ENCODE assay signal across 9 mouse cellular contexts in the genomic region with DNA sequence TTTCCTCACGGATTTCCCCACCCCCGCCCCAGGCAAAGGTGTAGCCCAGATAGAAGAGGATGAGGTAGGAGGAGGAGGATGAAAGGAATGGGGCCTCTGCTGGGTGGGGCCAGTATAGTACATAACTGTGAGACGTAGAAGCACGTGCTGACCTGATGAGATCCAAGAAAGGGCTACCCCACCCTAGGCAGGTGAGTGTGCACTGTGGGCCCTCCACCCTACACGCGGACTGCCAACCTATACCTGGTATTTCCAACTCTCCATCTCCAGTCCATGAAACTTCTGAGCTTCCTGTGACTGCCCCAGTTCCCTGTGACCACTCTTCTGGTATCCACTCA. TPM values are rescaled to one million over a fixed set of nuclear protein-coding genes. Genes with fewer than 3 reads are reported as not detected.
A peak's percentile ranks its signal among the peaks of the same experiment; 100 is the strongest.
DNase-seq lines count a peak whose midpoint lies in the region; ATAC-seq and TF ChIP-seq lines count a peak whose summit lies in the region.
"Had no signal": no experiment of that assay in that cellular context is flagged by ENCODE, and none has a peak within 500 bp of the region (broad histone marks: within the 10 kb centered on the region; RNA-seq: fewer than 3 reads in every experiment).

No protein-coding gene starts in this region.

- no peaks in the 10 kb centered on the region for H3K9me3 ChIP-seq in kidney, embryonic 15.5 days (replicated peaks)

- 18% methylated on average over 6 of the region's 6 CpGs for WGBS in kidney, embryonic 15.5 days

- DNase-seq in kidney, postnatal 36 days = no peak
- peak; percentile 60 for DNase-seq in induced T-regulatory cell, adult 2 months (ENCODE audit: low read depth)
- no peak for DNase-seq in right cerebral cortex, postnatal 36 days (ENCODE audit: low spot score in 2 of 2)
- no peak for DNase-seq in adrenal gland, postnatal 36 days
- no peak for DNase-seq in left cerebral cortex, postnatal 10 days (ENCODE audit: extremely low spot score in 1 of 2, low spot score in 2 of 2)

- no peak overlapping the region for H3ac ChIP-seq in myocyte (ENCODE audit: control insufficient read depth, insufficient read length)

- H3K27ac ChIP-seq in kidney, embryonic 15.5 days = peak overlapping the region; percentile 78
- H3K27ac ChIP-seq in bone marrow macrophage, adult 2 months (ENCODE audit: insufficient read depth, low read depth, low read length) = no peak overlapping the region

- H3K79me2 ChIP-seq in myocyte (ENCODE audit: control insufficient read depth, insufficient read depth) = no peaks in the 10 kb centered on the region

- H3K4me3 ChIP-seq in kidney, embryonic 15.5 days (replicated peaks) = peak overlapping the region; percentile 62
- H3K4me3 ChIP-seq in bone marrow macrophage, adult 2 months (ENCODE audit: insufficient read depth, low read length) = peak overlapping the region; percentile 43
- H3K4me3 ChIP-seq in myocyte = no peak overlapping the region

- ATAC-seq in kidney, embryonic 15.5 days (replicated peaks; ENCODE audit: low FRiP score) = peak; percentile 19

- TF ChIP-seq POLR2A in bone marrow macrophage, adult 2 months (IDR thresholded peaks at IDR 0.05; ENCODE audit: borderline replicate concordance, low read depth, low read length) = no peak
- no peak for TF ChIP-seq POLR2A in myocyte (IDR thresholded peaks at IDR 0.05; ENCODE audit: insufficient read length, low read depth)

- H3K9ac ChIP-seq in kidney, embryonic 15.5 days = no peak overlapping the region

- peaks cover 28% of the 10 kb centered on the region for H3K27me3 ChIP-seq in kidney, embryonic 15.5 days
- peaks cover 22% of the 10 kb centered on the region for H3K27me3 ChIP-seq in myocyte (ENCODE audit: control insufficient read depth, insufficient read depth, insufficient read length)

- H3K4me1 ChIP-seq in kidney, embryonic 15.5 days = peaks cover 36% of the 10 kb centered on the region
- peaks cover 13% of the 10 kb centered on the region; the same call in 1 of the 2 replicates for H3K4me1 ChIP-seq in bone marrow macrophage, adult 2 months (ENCODE audit: control insufficient read depth, insufficient read depth, low read length)

- intact Hi-C loops in left cerebral cortex, postnatal 10 days (cut with DNase I) = no loop called here

- TF ChIP-seq CTCF in bone marrow macrophage, adult 2 months (IDR thresholded peaks at IDR 0.05; ENCODE audit: low read depth, low read length) = no peak

- H3K36me3 ChIP-seq in kidney, embryonic 15.5 days = peaks cover 6% of the 10 kb centered on the region
- H3K36me3 ChIP-seq in myocyte (ENCODE audit: control insufficient read depth, insufficient read depth) = no peaks in the 10 kb centered on the region

- peak overlapping the region; percentile 99 for H3K4me2 ChIP-seq in kidney, embryonic 15.5 days
- peak overlapping the region; percentile 65 for H3K4me2 ChIP-seq in myocyte (ENCODE audit: low read depth)

TF ChIP-seq in myocyte, 11 proteins besides CTCF, POLR2A, EP300 and RAD21:
- TF ChIP-seq SRF (IDR thresholded peaks at IDR 0.05; ENCODE audit: control insufficient read depth, insufficient read length, low read depth) = no peak
- TF ChIP-seq POLR2AphosphoS2 (IDR thresholded peaks at IDR 0.05; ENCODE audit: insufficient read length, low read depth) = no peak
- no peak for TF ChIP-seq TCF12 (IDR thresholded peaks at IDR 0.05; ENCODE audit: insufficient read depth, poor library complexity, severe bottlenecking)
- TF ChIP-seq CEBPB (IDR thresholded peaks at IDR 0.05; ENCODE audit: insufficient read depth, poor library complexity, severe bottlenecking) = no peak
- TF ChIP-seq USF1 (IDR thresholded peaks at IDR 0.05; ENCODE audit: low read depth) = no peak
- TF ChIP-seq REST (IDR thresholded peaks at IDR 0.05; ENCODE audit: insufficient read depth, insufficient read length) = no peak
- TF ChIP-seq E2F4 (IDR thresholded peaks at IDR 0.05; ENCODE audit: insufficient read depth) = no peak
- no peak for TF ChIP-seq MAX (IDR thresholded peaks at IDR 0.05; ENCODE audit: low read depth)
- no peak for TF ChIP-seq TCF3 (IDR thresholded peaks at IDR 0.05; ENCODE audit: insufficient read length, low read depth)

RNA-seq across cellular contexts. Expression of a gene that starts 0.6 kb away (rescaled TPM):
- polyA plus RNA-seq in kidney, embryonic 15.5 days (2015; fragmentation: Nextera tagmentation; extraction: Ambion mirVana) = 20.7 and 21.8 TPM in 2 replicates
- polyA plus RNA-seq in bone marrow macrophage, adult 2 months (2012; ENCODE audit: insufficient read depth, insufficient read length, missing spikeins) = 0.66 TPM in 1 of 2 replicates, not detected in the other
- polyA plus RNA-seq in myocyte (2012; fragmentation: generic; extraction: Trizol) = 0.59 TPM
- total RNA-seq in adrenal gland, postnatal 36 days (2021) = 1 to 10 TPM; 5.8 TPM
- 100 to 1,000 TPM; 229 to 231 TPM for total RNA-seq in left cerebral cortex, postnatal 10 days (2021)

RNA-seq across cellular contexts. Expression of a gene that starts 0.8 kb away (rescaled TPM):
- 0.51 and 0.55 TPM in 2 replicates for polyA plus RNA-seq in kidney, embryonic 15.5 days (2015; fragmentation: Nextera tagmentation; extraction: Ambion mirVana)
- not detected in 2 replicates for polyA plus RNA-seq in bone marrow macrophage, adult 2 months (2012; ENCODE audit: insufficient read depth, insufficient read length, missing spikeins)
- polyA plus RNA-seq in myocyte (2012; fragmentation: generic; extraction: Trizol) = not detected
- total RNA-seq in adrenal gland, postnatal 36 days (2021) = not detected
- not detected for total RNA-seq in left cerebral cortex, postnatal 10 days (2021)
- total RNA-seq: gastrocnemius, postnatal 36 days had no signal

RNA-seq across cellular contexts. Expression of a gene that starts 4.8 kb away (rescaled TPM):
- polyA plus RNA-seq in kidney, embryonic 15.5 days (2015; fragmentation: Nextera tagmentation; extraction: Ambion mirVana) = 0.31 and 0.41 TPM in 2 replicates
- not detected in 2 replicates for polyA plus RNA-seq in bone marrow macrophage, adult 2 months (2012; ENCODE audit: insufficient read depth, insufficient read length, missing spikeins)
- polyA plus RNA-seq in myocyte (2012; fragmentation: generic; extraction: Trizol) = not detected
- not detected for total RNA-seq in adrenal gland, postnatal 36 days (2021)
- not detected for total RNA-seq in left cerebral cortex, postnatal 10 days (2021)
- total RNA-seq: gastrocnemius, postnatal 36 days had no signal

RNA-seq across cellular contexts. Expression of a gene that starts 5.3 kb away (rescaled TPM):
- 5.3 and 5.4 TPM in 2 replicates for polyA plus RNA-seq in kidney, embryonic 15.5 days (2015; fragmentation: Nextera tagmentation; extraction: Ambion mirVana)
- 1.3 and 6.1 TPM in 2 replicates for polyA plus RNA-seq in bone marrow macrophage, adult 2 months (2012; ENCODE audit: insufficient read depth, insufficient read length, missing spikeins)
- polyA plus RNA-seq in myocyte (2012; fragmentation: generic; extraction: Trizol) = 4.5 TPM
- total RNA-seq in adrenal gland, postnatal 36 days (2021) = 1 to 10 TPM; 4.1 to 4.8 TPM
- total RNA-seq in left cerebral cortex, postnatal 10 days (2021) = 1 to 10 TPM in 1 of 2 experiments, not detected in 1; 2.4 TPM

RNA-seq across cellular contexts. Expression of a gene that starts 7.2 kb away (rescaled TPM):
- polyA plus RNA-seq in kidney, embryonic 15.5 days (2015; fragmentation: Nextera tagmentation; extraction: Ambion mirVana) = 0.78 and 0.99 TPM in 2 replicates
- not detected in 2 replicates for polyA plus RNA-seq in bone marrow macrophage, adult 2 months (2012; ENCODE audit: insufficient read depth, insufficient read length, missing spikeins)
- not detected for polyA plus RNA-seq in myocyte (2012; fragmentation: generic; extraction: Trizol)
- total RNA-seq in adrenal gland, postnatal 36 days (2021) = not detected
- total RNA-seq in left cerebral cortex, postnatal 10 days (2021) = not detected
- total RNA-seq: gastrocnemius, postnatal 36 days had no signal

Comparison
In these comparisons a context has a peak if more than half of its experiments do, and no peak if none do; other contexts are left out.
1. RNA of a gene that starts 0.6 kb away (polyA plus RNA-seq): 20.7 to 21.8 TPM in kidney, embryonic 15.5 days; 0.66 TPM in bone marrow macrophage, adult 2 months and 0.59 TPM in myocyte (single experiment); every median in the first group is over 10 times any median in the second.